Mouse (Mus musculus): ENCODE data around the gene H2-Ob. TPM values are rescaled to one million over a fixed set of nuclear protein-coding genes. Genes with fewer than 3 reads are reported as not detected.

The H2-Ob gene
- total RNA-seq, 2 experiments from 2014 or later: 0.88 TPM

DNA sequence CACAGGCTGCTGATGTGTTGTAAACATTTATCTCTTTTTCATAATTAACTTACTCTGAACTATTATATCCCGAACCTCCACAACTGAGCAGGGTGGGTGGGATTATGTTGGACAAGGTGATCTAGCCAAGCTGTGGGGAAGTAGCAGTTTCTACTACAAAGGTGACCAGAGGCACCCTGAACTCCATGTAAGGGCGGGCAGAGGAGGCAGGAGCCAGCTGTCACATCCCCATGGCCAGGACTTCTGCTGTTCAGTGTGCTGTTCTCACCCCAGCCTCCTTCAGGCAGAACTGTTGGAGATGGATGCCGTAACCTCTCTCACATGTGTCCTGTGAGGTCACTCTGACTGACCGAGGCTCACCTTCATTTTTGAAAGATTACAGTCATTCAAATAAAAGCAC, 31.1 kb downstream of the H2-Ob start:
- intact Hi-C loops (cut with DNase I): no loop called here

DNA sequence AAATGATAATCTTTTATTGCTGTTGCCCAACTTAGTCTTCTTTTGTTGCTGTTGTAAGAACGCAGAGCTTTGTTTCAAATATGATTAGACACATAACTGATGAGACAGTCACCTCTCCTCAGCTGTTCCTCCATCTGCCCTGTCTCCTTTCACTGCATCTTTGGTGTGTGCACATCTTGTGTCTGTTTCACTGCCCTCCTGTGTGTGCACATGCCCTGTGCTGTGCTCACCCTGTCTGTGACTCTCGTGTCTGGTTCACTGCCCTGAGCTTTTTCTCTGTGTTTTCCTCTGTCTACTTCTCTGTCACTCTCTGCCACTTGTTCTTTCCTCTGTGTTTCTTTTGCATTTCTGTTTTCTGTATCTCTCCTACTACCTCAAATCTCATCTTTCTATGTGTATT, 31.5 kb downstream of the H2-Ob start:
- no peak for DNase-seq
- intact Hi-C loops (cut with DNase I): no loop called here

More for the DNA sequence above, 31.1 kb downstream of the H2-Ob start:
- no peak for DNase-seq

DNA sequence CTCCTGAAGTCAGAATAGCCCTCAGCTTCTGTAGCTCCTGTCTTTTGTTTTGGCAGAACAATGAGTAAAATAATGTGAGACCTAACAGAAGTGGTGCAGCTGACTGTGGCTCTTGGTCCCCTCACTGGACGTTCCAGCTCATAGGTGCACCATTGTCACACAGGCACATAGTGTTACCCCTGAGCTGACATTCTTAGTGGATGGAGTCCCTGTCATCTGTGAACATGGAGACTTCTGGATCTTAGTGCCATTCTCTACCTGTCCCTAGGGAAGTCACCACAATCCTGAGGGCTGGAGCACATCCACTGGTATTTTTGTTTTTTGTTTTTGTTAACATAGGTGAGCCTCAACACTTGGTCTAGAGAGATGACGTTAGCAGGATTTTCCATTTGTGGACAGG, 32.2 kb downstream of the H2-Ob start:
- DNase-seq: no peak
- intact Hi-C loops (cut with DNase I): no loop called here

DNA sequence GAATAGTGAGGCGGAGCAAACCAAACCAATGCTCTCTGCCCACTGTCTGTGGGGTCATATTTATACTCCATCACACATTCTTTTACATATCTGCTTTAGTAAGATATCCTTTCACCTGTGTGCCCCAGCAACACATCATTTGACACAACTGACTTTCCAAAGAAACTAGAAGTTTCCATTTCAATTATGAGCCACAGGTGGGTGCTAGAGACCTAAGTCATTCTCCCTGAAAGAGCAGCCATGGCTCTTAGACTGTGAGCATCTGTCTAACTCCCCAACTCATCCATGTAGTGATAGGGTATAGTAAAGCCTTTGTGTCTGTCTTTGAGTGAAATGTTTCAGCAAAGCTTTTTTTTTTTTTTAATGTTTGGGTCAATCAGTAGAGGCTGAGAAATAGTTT, 33.4 kb downstream of the H2-Ob start:
- DNase-seq: no peak
- intact Hi-C loops (cut with DNase I): no loop called here

DNA sequence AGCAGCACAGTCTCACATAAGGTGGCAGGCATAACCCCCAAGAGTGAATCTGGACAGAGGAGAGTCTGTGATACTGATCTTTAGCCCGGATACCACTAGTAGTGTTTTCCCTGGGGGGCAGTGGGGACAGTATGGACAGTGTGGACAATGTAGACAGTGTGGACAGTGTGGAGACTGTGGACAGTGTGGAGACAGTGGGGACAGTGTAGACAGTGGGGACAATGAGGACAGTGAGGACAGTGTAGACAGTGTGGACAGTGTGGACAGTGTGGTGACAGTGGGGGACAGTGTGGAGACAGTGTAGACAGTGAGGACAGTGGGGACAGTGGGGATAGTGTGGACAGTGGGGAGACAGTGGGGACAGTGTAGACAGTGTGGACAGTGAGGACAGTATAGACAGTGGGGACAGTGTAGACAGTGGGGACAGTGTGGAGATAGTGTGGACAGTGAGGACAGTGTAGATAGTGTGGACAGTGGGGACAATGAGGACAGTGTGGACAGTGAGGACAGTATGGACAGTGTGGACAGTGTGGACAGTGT, 41.9 kb downstream of the H2-Ob start:
- DNase-seq: no peak
- intact Hi-C loops (cut with DNase I): no loop called here

DNA sequence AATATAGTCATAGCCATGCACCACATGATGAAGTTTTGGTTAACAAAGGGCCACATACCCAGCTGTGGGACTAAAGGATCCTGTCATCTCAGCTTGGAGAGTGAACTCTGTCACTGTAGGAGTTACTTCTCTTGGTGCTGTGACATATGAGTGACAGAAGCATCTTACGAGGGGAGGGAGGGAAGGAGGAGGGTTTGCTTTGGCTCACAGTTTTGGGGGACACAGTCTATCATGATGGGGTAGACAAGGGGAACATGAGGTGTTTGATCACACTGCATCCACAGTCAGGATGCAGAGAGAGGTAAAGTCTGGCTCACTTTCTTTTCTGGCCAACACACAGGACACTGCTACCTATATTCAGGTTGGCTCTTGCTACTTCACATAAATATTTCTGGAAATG, 43.1 kb downstream of the H2-Ob start:
- intact Hi-C loops (cut with DNase I): no loop called here
- DNase-seq: no peak

DNA sequence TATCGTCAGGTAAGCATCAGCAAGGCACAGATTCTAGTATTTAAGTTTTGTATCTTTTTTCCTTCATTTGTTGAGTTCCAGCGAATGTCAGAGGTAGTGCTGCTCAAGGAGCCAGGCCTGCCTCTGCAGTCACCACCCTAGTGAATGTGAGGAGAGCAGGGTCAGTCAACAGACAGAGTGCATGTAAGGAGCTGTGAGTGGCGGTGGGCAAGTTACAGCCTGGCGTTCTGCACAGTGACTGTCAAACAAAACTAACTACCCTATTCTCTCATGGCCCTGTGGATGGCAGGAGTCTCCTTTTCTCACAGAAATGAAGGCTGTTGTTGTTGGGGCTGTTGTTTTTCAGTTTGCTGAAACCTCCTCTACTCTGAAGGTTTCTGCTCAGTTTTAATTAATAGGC, 46.7 kb downstream of the H2-Ob start:
- DNase-seq: no peak
- intact Hi-C loops (cut with DNase I): no loop called here

DNA sequence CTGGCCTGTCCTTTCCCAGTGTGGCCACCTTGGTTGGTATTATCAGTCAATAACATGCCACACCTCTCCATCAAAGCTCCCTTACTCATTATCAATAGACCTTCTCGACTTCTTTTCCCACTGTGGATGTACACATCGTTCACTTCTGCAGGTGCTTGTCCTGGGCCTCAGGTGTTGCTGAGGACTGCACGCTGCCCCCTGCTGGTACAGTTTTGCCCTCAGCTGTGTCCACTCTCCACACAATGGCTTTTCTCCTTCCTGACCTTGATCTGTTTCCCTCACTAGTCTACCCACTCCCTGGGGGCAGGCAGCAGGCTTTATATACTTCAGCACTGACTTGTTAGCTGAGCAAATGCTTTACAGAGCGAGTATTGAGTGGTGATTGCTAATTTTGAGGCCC, 47.1 kb downstream of the H2-Ob start:
- DNase-seq: peak; percentile 28 to 37
- intact Hi-C loops (cut with DNase I): no loop called here

DNA sequence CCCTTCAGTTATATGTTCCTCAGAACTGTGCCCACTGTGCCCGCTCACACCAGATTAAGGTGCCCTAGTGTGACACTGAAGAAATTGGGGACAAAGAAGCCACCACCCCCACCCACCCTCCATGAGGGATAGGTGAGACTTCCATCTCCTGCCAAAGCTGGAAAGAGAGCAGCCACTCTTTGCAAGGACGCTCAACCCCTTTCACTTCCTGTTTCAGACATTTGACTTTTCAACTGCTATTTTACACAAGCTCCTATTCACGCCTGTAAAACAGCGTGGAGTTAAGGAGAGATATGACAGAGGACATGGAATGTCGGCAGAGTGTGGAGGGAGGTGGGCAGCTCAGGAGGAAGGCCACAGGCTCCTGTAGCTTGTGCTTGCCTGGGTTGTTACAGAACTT, 47.8 kb downstream of the H2-Ob start:
- intact Hi-C loops (cut with DNase I): no loop called here
- no peak for DNase-seq

DNA sequence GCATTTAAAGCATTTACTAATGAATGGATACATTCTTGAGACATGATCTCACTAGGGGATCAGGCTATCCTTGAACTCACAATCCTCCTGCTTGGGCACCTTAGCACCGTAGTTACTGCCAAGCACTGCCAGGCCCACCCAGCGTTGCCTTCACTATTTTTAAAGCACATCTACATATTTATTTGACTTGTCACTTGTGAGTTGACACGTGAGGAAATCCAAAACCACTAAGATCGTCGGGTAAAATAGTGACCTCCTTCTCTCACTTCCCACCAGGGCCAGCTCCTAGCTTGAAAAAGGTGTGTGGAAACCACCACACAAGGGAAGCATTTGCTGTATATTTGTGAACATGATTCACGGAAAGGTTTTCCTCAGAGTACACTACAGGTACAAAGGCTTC, 48.3 kb downstream of the H2-Ob start:
- no peak for DNase-seq
- intact Hi-C loops (cut with DNase I): no loop called here

DNA sequence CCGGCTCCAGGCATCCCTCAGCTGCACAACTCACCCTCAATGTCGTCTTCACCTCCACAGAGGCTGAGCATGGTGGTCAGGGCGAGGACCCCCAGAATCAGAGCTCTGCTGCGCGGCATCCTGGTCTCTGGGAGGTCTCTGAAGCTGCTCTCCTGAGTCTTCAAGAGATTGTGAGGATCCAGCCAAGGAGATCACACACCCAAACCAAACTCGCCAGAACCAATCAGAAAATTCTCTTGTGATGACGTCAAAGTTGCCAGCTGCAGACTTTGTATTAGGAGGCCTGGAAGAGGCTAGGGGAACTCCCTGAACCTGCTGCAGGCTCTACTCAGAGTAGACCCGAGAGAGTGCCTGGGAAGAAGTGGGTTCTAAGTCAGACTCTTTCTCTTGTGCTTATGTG, 48.9 kb downstream of the H2-Ob start, which contains the start of gene H2-Aa:
Gene H2-Aa (minus strand): TSS at position 176 of the 400 bp plus-strand sequence.
- intact Hi-C loops (cut with DNase I): no loop called here
- DNase-seq: peak; percentile 74 to 85

DNA sequence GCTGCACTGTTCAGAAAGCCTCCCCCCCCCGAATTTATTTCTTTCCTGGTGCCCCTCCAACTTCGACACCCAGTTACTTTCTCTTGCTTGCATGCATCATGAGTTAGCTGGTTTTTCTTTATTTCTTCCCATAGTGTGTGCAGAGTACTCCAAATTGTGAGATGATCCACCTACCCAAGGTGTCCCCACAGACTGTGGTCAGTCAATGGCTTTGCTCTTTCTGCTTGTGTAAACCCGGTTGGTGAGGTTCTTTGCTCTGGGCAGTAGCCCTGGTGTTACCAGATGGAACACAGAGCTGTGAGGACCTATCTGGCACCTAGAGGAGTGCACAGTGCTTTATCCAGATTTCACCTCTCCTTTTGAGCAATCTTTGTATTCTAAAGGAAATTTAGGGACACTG, 49.4 kb downstream of the H2-Ob start:
- intact Hi-C loops (cut with DNase I): no loop called here
- no peak for DNase-seq

DNA sequence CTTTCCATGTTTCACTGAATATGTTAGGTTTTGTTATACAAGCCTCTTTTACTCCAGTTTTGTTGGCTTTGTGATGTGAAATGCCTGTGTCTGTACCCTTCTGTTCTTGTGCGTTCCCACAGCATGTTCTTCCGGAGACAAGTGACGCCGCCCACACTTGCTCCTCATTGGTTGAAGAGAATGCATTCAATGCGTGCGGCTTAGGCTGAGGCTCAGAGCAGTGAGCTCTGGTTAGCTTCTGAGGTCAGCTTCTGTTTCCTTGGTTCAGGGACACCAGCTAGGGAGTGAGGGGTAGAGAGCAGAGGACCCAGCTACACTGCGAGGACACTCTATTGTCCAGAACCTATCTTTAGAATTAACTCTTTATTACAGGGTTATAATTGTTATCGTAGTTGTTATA, 52.9 kb downstream of the H2-Ob start:
- intact Hi-C loops (cut with DNase I): no loop called here
- peak; percentile 73 to 85 for DNase-seq

DNA sequence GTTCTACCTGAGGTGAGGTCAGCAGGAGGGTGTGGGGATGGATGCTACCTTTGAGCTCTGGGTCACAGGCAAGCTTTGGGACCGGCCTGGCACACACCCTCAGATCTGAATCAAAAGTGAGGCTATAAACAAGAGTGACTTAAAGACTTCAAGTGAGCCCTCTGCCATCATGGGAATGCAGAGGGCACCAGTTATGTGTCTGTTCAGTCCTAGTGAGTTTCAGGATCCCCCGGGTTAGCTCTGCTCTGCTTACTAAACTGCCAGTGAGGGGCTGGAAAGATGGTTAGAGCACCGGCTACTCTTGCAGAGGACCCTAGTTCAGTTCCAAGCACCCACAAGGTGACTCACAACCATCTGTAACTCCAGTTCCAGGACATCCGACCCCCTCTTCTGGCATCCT, 53.9 kb downstream of the H2-Ob start:
- intact Hi-C loops (cut with DNase I): no loop called here
- no peak for DNase-seq

DNA sequence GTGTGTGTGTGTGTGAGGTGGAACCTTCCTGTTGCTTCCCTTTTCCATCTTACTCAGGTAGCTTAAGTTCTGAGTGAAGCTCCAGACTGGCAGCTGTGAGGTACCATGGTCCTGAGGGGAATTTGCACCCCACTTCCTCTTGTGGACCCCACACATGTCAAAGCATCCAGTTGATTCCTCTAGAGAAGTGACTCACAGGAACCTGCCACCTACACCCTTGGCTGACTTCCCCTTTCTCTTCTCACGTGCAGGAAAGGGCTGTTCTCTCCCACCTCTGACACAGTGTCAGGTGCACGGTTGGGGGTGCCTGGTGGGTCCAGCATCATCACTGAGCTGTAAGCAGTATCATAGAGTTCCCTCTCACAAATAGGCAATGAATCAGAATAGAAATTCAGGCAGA, 54.8 kb downstream of the H2-Ob start:
- no peak for DNase-seq
- intact Hi-C loops (cut with DNase I): no loop called here

DNA sequence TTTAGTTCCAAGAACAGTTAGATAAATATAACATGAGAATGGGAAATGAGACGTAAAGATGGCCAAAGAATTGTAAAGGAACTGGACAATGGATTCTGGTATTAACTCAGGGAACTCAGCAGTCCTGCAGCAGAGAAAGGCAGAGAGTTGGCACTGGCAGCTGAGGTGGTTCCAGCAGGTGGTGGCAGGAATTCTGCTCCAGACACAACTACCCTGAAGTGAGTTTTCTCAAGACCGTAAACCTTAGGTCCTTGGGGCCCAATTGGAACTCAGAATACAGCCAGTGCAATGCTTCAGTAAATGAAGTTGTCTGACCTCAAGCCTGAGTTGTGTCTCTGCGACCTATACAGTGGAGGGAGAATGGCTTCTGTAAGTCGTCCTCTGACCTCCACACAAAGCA, 55.5 kb downstream of the H2-Ob start:
- intact Hi-C loops (cut with DNase I): no loop called here
- DNase-seq: no peak

DNA sequence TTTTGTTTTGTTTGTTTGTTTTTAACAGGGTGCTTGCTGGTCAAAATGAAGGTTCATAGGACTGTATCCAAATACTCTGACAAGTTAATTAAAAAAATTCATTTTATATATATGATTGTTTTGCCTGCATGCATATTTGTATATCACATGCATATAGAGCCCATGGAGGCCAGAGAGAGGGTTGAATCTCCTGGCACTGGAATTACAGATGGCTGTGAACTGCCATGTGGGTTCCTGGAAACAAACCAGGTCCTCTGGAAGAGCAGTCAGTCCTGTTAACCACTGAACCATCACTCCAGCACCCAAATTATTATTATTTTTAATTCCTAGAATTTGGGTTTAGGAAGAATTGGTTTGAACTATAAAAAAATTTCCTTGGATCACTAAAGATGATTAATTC, 56.6 kb downstream of the H2-Ob start:
- intact Hi-C loops (cut with DNase I): no loop called here
- DNase-seq: no peak

DNA sequence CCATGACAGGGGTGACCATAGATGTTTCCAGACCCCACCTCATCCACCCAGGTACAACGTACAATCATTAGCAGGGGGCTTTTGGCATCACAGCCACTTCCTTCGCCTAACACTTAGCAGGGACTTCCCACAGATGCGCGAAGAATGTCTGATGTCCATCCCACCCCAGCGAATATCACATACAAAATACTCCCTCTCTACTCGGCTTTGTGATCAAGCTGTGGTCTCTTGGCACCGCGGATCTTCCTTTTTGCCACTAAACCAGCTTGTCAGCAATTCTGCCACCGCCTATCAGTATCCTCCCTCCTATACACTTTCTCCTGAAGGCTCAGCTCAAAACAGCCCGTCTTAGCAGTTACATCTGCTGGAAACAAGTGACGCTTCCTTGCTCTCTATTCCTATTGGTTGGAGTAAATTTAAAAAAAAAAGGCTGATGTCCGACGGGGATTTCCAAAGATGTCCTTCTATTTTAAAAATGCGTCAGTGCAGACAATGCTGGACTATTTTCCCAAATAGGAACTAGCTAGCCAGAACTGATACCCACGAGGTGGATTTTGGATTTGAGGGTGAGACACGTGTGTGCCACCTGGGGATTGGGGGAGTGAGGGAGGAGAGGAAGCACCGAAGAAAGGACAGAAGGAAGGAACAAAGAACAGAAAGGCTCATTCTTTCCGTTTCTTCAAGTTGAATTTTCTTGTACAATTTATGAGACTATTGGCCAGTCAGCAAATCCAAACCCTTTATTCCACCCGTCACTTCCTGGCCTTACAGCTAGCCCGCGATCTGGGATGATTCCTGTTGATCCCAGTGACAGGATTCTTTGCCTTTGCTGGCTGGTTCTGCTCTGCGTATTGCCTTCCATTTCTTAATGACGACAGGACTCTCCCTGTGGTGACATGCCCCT, 57.4 kb downstream of the H2-Ob start:
- intact Hi-C loops (cut with DNase I): no loop called here
- DNase-seq: peak; percentile 12 to 55

DNA sequence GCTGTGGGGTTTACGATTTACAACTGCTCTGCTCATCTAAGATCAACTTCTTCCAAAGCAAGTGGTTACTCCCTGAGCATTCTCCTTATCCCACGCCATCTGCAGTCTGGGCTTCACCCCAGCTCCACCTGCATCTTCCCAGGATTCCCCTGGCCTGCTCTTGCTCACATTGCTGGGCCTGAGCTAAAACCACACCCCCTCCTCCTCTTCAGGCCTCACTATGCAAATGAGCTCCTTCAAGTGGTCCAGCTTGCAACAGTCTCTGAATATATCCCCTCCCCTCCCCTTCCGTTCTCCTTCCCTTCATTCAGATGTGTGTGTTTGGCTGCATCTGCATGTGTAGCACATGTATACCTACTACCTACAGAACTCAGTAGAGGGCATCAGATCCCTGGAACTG, 60.7 kb downstream of the H2-Ob start:
- intact Hi-C loops (cut with DNase I): no loop called here
- no peak for DNase-seq

DNA sequence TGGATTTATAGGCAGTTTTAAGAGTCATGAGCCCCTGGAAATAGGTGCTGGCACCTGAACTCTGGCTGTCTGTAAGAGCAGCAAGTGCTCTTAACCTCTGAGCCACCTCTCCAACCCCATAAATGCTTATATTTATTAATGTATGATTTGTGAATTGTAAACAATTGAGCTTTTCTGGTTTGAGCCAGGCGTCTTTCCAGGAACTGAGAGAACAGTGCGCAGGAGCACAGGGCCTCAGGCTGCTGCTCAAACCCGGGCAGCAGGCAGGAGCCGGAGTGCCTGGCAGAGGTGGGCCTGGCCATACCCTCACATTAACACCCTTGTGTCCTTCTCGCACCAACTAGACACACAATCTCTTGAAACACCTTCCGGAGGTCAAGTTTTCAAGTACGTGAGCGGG, 61.4 kb downstream of the H2-Ob start:
- no peak for DNase-seq
- intact Hi-C loops (cut with DNase I): no loop called here

DNA sequence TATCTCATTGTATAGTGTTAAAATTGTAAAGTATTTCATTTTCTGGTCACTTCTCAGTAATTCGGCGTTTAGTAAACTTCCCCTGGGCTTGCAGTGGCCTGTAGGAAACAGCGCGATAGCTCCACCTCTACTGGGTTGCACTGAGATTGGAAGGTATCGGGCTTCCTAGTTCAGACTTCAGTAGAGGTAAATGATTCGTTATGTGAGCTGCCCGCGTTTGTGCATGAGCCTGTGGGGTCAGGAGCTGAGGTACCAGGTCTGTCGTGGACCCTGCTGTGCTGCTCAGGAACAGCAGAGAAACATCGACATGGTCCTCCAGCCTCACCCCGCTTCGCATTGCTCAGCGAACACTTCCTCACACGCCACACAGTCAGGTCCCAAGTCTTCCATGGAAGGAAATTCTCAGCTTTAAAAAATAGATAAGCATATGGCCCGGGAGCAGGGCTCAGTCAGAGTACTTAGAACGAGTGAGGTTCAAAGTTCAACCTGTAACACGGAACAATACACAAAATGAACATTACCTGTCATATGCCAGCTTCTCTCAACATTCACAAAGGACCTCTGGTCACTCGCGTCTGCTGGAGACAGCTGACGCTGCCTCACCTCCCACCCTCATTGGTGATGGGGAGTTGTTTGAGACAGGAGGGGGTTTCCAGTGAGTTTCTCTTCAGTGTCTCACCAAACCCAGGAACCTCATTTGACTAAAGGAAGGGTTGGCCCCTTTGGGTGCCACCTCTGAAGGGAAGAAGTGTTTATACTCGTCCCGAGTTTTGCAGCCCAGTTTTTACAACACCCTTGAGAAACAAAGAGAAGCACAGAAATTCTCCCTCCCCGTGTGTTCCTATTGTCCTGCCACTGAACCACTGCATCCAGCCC, 62.2 kb downstream of the H2-Ob start:
- intact Hi-C loops (cut with DNase I): no loop called here
- DNase-seq: no peak
